Mouse (Mus musculus): Measurements from ENCODE around the gene Cyb5d1. TPM values are rescaled to one million over a fixed set of nuclear protein-coding genes. Genes with fewer than 3 reads are reported as not detected.

The Cyb5d1 gene
- 7.7 TPM for polyA plus RNA-seq (2015; fragmentation: Illumina TruSeq; extraction: RNeasy Lipid Tissue Mini Kit (QIAGEN cat#74804); ENCODE audit: insufficient read depth, low read depth, low replicate concordance)

GRCm38 (mm10) chr11:69395235-69395633, at the start of gene Cyb5d1, which contains the start of gene Naa38:
Gene Cyb5d1 (minus strand): TSS chr11:69395631.
Gene Naa38 (plus strand): TSS chr11:69395487.

GRCm38 (mm10) chr11:69413221-69414181, 18.1 kb upstream of the Cyb5d1 start, which contains the start of gene Kdm6b:
Gene Kdm6b (minus strand): TSS chr11:69413675.

GRCm38 (mm10) chr11:69398059-69398458, 2.6 kb upstream of the Cyb5d1 start, which contains the start of gene Tmem88:
Gene Tmem88 (minus strand): TSS chr11:69398234.

GRCm38 (mm10) chr11:69369215-69369989, 26.0 kb downstream of the Cyb5d1 start, which contains the start of gene Chd3:
Gene Chd3 (minus strand): TSS chr11:69369406.

Other genes starting within 250 kb of the Cyb5d1 start
- not detected for gene Alox12b, start 238.6 kb downstream of the Cyb5d1 start, polyA plus RNA-seq (2015; fragmentation: Illumina TruSeq; extraction: RNeasy Lipid Tissue Mini Kit (QIAGEN cat#74804); ENCODE audit: insufficient read depth, low read depth, low replicate concordance)
- not detected for gene Alox8, start 197.8 kb downstream of the Cyb5d1 start, polyA plus RNA-seq (2015; fragmentation: Illumina TruSeq; extraction: RNeasy Lipid Tissue Mini Kit (QIAGEN cat#74804); ENCODE audit: insufficient read depth, low read depth, low replicate concordance)
- gene Gucy2e, start 158.6 kb downstream of the Cyb5d1 start, polyA plus RNA-seq (2015; fragmentation: Illumina TruSeq; extraction: RNeasy Lipid Tissue Mini Kit (QIAGEN cat#74804); ENCODE audit: insufficient read depth, low read depth, low replicate concordance) = not detected
- 3.1 TPM for gene Cntrob, start 71.9 kb downstream of the Cyb5d1 start, polyA plus RNA-seq (2015; fragmentation: Illumina TruSeq; extraction: RNeasy Lipid Tissue Mini Kit (QIAGEN cat#74804); ENCODE audit: insufficient read depth, low read depth, low replicate concordance)
- 24.2 TPM for gene Trappc1, start 71.7 kb downstream of the Cyb5d1 start, polyA plus RNA-seq (2015; fragmentation: Illumina TruSeq; extraction: RNeasy Lipid Tissue Mini Kit (QIAGEN cat#74804); ENCODE audit: insufficient read depth, low read depth, low replicate concordance)
- 2.4 TPM for gene Kcnab3, start 69.4 kb downstream of the Cyb5d1 start, polyA plus RNA-seq (2015; fragmentation: Illumina TruSeq; extraction: RNeasy Lipid Tissue Mini Kit (QIAGEN cat#74804); ENCODE audit: insufficient read depth, low read depth, low replicate concordance)
- gene Rnf227, start 55.2 kb downstream of the Cyb5d1 start, polyA plus RNA-seq (2015; fragmentation: Illumina TruSeq; extraction: RNeasy Lipid Tissue Mini Kit (QIAGEN cat#74804); ENCODE audit: insufficient read depth, low read depth, low replicate concordance) = 0.90 TPM
- gene Chd3, start 26.2 kb downstream of the Cyb5d1 start, polyA plus RNA-seq (2015; fragmentation: Illumina TruSeq; extraction: RNeasy Lipid Tissue Mini Kit (QIAGEN cat#74804); ENCODE audit: insufficient read depth, low read depth, low replicate concordance) = 20.2 TPM
- gene Naa38, start 144 bp downstream of the Cyb5d1 start, polyA plus RNA-seq (2015; fragmentation: Illumina TruSeq; extraction: RNeasy Lipid Tissue Mini Kit (QIAGEN cat#74804); ENCODE audit: insufficient read depth, low read depth, low replicate concordance) = 38.8 TPM
- 12.1 TPM for gene Tmem88, start 2.6 kb upstream of the Cyb5d1 start, polyA plus RNA-seq (2015; fragmentation: Illumina TruSeq; extraction: RNeasy Lipid Tissue Mini Kit (QIAGEN cat#74804); ENCODE audit: insufficient read depth, low read depth, low replicate concordance)
- gene Kdm6b, start 18.0 kb upstream of the Cyb5d1 start, polyA plus RNA-seq (2015; fragmentation: Illumina TruSeq; extraction: RNeasy Lipid Tissue Mini Kit (QIAGEN cat#74804); ENCODE audit: insufficient read depth, low read depth, low replicate concordance) = 6.6 TPM
- 0.07 TPM for gene Dnah2, start 153.5 kb upstream of the Cyb5d1 start, polyA plus RNA-seq (2015; fragmentation: Illumina TruSeq; extraction: RNeasy Lipid Tissue Mini Kit (QIAGEN cat#74804); ENCODE audit: insufficient read depth, low read depth, low replicate concordance)
- gene Efnb3, start 164.6 kb upstream of the Cyb5d1 start, polyA plus RNA-seq (2015; fragmentation: Illumina TruSeq; extraction: RNeasy Lipid Tissue Mini Kit (QIAGEN cat#74804); ENCODE audit: insufficient read depth, low read depth, low replicate concordance) = 1.1 TPM
- gene Wrap53, start 184.6 kb upstream of the Cyb5d1 start, polyA plus RNA-seq (2015; fragmentation: Illumina TruSeq; extraction: RNeasy Lipid Tissue Mini Kit (QIAGEN cat#74804); ENCODE audit: insufficient read depth, low read depth, low replicate concordance) = 3.8 TPM
- 14.2 TPM for gene Trp53, start 184.7 kb upstream of the Cyb5d1 start, polyA plus RNA-seq (2015; fragmentation: Illumina TruSeq; extraction: RNeasy Lipid Tissue Mini Kit (QIAGEN cat#74804); ENCODE audit: insufficient read depth, low read depth, low replicate concordance)
- 8.9 TPM for gene Atp1b2, start 210.3 kb upstream of the Cyb5d1 start, polyA plus RNA-seq (2015; fragmentation: Illumina TruSeq; extraction: RNeasy Lipid Tissue Mini Kit (QIAGEN cat#74804); ENCODE audit: insufficient read depth, low read depth, low replicate concordance)
- not detected for gene Shbg, start 222.3 kb upstream of the Cyb5d1 start, polyA plus RNA-seq (2015; fragmentation: Illumina TruSeq; extraction: RNeasy Lipid Tissue Mini Kit (QIAGEN cat#74804); ENCODE audit: insufficient read depth, low read depth, low replicate concordance)
- gene Sat2, start 226.4 kb upstream of the Cyb5d1 start, polyA plus RNA-seq (2015; fragmentation: Illumina TruSeq; extraction: RNeasy Lipid Tissue Mini Kit (QIAGEN cat#74804); ENCODE audit: insufficient read depth, low read depth, low replicate concordance) = 3.0 TPM
- 24.7 TPM for gene Fxr2, start 237.4 kb upstream of the Cyb5d1 start, polyA plus RNA-seq (2015; fragmentation: Illumina TruSeq; extraction: RNeasy Lipid Tissue Mini Kit (QIAGEN cat#74804); ENCODE audit: insufficient read depth, low read depth, low replicate concordance)